Mouse (Mus musculus) liver, embryonic 14.5 days (tissue): ENCODE data around the gene Oosp1.

Source experiments
- CTCF ChIP-seq: IDR thresholded peaks from 2 replicates; pipeline ENCODE4 v1.5.1; 2016; ENCODE audit warnings: antibody characterized with exemption, low read depth, control low read depth
- EP300 ChIP-seq: IDR thresholded peaks from 2 replicates; pipeline ENCODE4 v1.6.1; 2016; ENCODE audit warnings: antibody characterized with exemption, low read depth

DNA sequence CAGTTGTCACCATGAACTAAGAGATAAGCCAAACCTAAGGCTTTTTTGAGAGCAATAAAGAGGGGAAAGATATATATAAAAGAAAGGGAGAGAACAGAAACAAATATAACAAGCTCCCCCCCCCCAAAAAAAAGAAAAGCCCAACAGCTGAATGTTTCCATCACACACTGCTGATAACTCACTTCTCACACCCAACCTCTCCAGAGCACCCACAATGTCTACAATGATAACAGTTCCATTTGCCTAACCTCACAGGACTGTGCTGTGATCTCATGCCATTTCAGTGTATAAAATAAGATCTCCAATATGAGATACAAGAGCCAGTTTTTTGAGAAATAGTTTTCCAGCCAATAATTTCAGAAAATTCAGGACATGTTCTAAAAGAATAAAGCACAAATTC, 73.0 kb downstream of the Oosp1 start:
- TF ChIP-seq EP300 (peak; percentile 63), CTCF (no peak)
